Mouse (Mus musculus): Measurements from ENCODE around the gene Igsf3. TPM values are rescaled to one million over a fixed set of nuclear protein-coding genes. Genes with fewer than 3 reads are reported as not detected.

The Igsf3 gene
- polyA plus RNA-seq, 1 experiment from 2014 or later = 22.7 TPM

DNA sequence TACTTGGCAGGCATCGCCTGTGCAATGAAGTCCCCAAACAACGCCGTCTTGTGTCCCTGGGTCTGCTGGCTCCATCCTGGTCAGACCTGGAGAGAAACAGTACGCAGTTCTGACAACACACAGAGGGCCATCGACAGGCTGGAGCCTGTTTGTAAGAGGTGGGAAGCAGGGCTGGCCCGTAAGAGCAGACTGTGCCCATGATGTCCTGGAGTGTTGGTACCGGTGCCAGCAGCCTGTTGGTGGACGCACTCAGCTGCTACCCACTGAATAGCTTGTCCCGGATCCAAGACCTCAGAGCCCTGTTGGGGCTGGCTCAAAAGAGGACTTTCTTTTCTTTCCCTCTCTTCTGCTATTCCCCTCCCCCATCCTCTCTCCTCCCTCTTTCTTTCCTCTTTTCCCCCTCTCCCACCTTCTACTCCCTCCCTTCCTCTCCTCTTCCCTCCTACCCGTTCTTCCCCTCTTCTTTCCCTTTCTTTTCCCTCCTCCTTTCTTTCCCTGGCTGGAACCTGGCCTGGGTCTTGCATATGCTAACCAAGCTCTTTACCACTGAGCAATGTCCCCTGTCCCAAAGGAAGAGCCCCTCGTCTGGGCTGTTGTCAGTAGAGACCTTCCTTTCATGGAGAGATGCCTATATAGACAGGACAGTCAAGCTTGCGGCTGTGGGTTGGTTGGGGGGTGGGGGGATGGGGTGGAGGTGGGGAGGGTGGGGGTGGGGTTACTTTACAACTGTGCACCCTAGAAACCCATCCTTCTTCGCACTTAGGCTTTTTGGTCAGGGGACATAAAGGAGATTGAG is 27.9 kb downstream of the Igsf3 start:
- H3K36me3 ChIP-seq (ENCODE audit: control insufficient read depth, insufficient read depth, low read length) = no peaks in the 10 kb centered on the region
- H3K4me3 ChIP-seq (ENCODE audit: low read depth, low read length) = no peak overlapping the region
- H3K27ac ChIP-seq (ENCODE audit: low read depth, low read length) = no peak overlapping the region
- H3K4me1 ChIP-seq (ENCODE audit: control insufficient read depth, insufficient read depth, low read length) = peaks cover 26% of the 10 kb centered on the region
- H3K27me3 ChIP-seq (ENCODE audit: control insufficient read depth, insufficient read depth, low read length) = no peaks in the 10 kb centered on the region
- DNase-seq (ENCODE audit: low spot score) = no peak
- H3K9me3 ChIP-seq (ENCODE audit: control insufficient read depth, low read length) = no peaks in the 10 kb centered on the region
- H3K4me2 ChIP-seq (ENCODE audit: low read depth) = no peak overlapping the region
- WGBS = 65% methylated on average over 13 of the region's 13 CpGs
- ATAC-seq (ENCODE audit: insufficient read depth, low FRiP score, low TSS enrichment) = no peak
- no peak overlapping the region for H3K9ac ChIP-seq (ENCODE audit: low read length)

DNA sequence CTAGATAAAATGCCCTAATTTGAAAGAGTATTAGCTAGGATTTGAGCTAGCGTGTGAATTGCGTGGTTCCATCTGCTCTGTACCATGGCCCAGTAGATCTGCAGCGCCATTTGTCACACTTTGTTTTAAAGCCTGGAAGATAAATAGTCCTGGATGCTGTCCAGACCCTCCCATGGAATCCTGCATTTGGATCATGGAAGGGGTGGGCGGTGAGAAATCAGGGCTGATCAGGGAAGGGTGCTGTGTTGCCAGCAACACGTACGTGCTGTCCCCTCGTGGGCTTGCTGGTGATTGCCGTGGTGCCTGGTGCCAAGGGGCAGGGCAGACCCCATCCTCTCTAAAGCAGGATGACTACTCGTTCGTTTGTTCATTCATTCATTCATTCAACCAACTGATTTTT is 28.6 kb downstream of the Igsf3 start:
- H3K4me3 ChIP-seq (ENCODE audit: low read depth, low read length) = no peak overlapping the region
- H3K9ac ChIP-seq (ENCODE audit: low read length) = no peak overlapping the region
- H3K27me3 ChIP-seq (ENCODE audit: control insufficient read depth, insufficient read depth, low read length) = no peaks in the 10 kb centered on the region
- no peak overlapping the region for H3K4me2 ChIP-seq (ENCODE audit: low read depth)
- WGBS = 55% methylated on average over 10 of the region's 10 CpGs
- no peaks in the 10 kb centered on the region for H3K9me3 ChIP-seq (ENCODE audit: control insufficient read depth, low read length)
- H3K4me1 ChIP-seq (ENCODE audit: control insufficient read depth, insufficient read depth, low read length) = peaks cover 29% of the 10 kb centered on the region
- no peak for ATAC-seq (ENCODE audit: insufficient read depth, low FRiP score, low TSS enrichment)
- H3K36me3 ChIP-seq (ENCODE audit: control insufficient read depth, insufficient read depth, low read length) = no peaks in the 10 kb centered on the region
- DNase-seq (ENCODE audit: low spot score) = no peak
- H3K27ac ChIP-seq (ENCODE audit: low read depth, low read length) = no peak overlapping the region

- Histone ChIP-seq H3K9me3 (ENCODE audit: control insufficient read depth, low read length) (no peaks in the 10 kb centered on the region), H3K4me2 (ENCODE audit: low read depth) (no peak overlapping the region), H3K27me3 (ENCODE audit: control insufficient read depth, insufficient read depth, low read length) (no peaks in the 10 kb centered on the region), H3K27ac (ENCODE audit: low read depth, low read length) (no peak overlapping the region), H3K9ac (ENCODE audit: low read length) (no peak overlapping the region), H3K4me1 (ENCODE audit: control insufficient read depth, insufficient read depth, low read length) (peaks cover 30% of the 10 kb centered on the region), H3K4me3 (ENCODE audit: low read depth, low read length) (no peak overlapping the region), H3K36me3 (ENCODE audit: control insufficient read depth, insufficient read depth, low read length) (no peaks in the 10 kb centered on the region)
- DNase-seq (ENCODE audit: low spot score) = no peak
- ATAC-seq (ENCODE audit: insufficient read depth, low FRiP score, low TSS enrichment) = no peak
- 70% methylated on average over 3 of the region's 3 CpGs for WGBS
Observed at GRCm38 (mm10) chr3:101406097-101406496, 29.2 kb downstream of the Igsf3 start.

GRCm38 (mm10) chr3:101407568-101407967 is 30.7 kb downstream of the Igsf3 start:
- ATAC-seq (ENCODE audit: insufficient read depth, low FRiP score, low TSS enrichment) (no peak), DNase-seq (ENCODE audit: low spot score) (no peak)
- H3K27ac ChIP-seq (ENCODE audit: low read depth, low read length) = no peak overlapping the region
- no peaks in the 10 kb centered on the region for H3K27me3 ChIP-seq (ENCODE audit: control insufficient read depth, insufficient read depth, low read length)
- no peaks in the 10 kb centered on the region for H3K9me3 ChIP-seq (ENCODE audit: control insufficient read depth, low read length)
- 81% methylated on average over 8 of the region's 8 CpGs for WGBS
- no peak overlapping the region for H3K4me3 ChIP-seq (ENCODE audit: low read depth, low read length)
- H3K4me2 ChIP-seq (ENCODE audit: low read depth) = no peak overlapping the region
- no peaks in the 10 kb centered on the region for H3K36me3 ChIP-seq (ENCODE audit: control insufficient read depth, insufficient read depth, low read length)
- H3K9ac ChIP-seq (ENCODE audit: low read length) = no peak overlapping the region
- H3K4me1 ChIP-seq (ENCODE audit: control insufficient read depth, insufficient read depth, low read length) = peaks cover 22% of the 10 kb centered on the region

- ATAC-seq (ENCODE audit: insufficient read depth, low FRiP score, low TSS enrichment) (no peak), DNase-seq (ENCODE audit: low spot score) (no peak)
- Histone ChIP-seq H3K4me3 (ENCODE audit: low read depth, low read length) (no peak overlapping the region), H3K36me3 (ENCODE audit: control insufficient read depth, insufficient read depth, low read length) (no peaks in the 10 kb centered on the region), H3K9me3 (ENCODE audit: control insufficient read depth, low read length) (no peaks in the 10 kb centered on the region), H3K27ac (ENCODE audit: low read depth, low read length) (no peak overlapping the region), H3K27me3 (ENCODE audit: control insufficient read depth, insufficient read depth, low read length) (no peaks in the 10 kb centered on the region), H3K9ac (ENCODE audit: low read length) (no peak overlapping the region), H3K4me1 (ENCODE audit: control insufficient read depth, insufficient read depth, low read length) (peaks cover 21% of the 10 kb centered on the region), H3K4me2 (ENCODE audit: low read depth) (no peak overlapping the region)
- 56% methylated on average over 20 of the region's 20 CpGs for WGBS
Observed at GRCm38 (mm10) chr3:101408953-101409750, 32.3 kb downstream of the Igsf3 start.

- no peaks in the 10 kb centered on the region for H3K36me3 ChIP-seq (ENCODE audit: control insufficient read depth, insufficient read depth, low read length)
- no peak for ATAC-seq (ENCODE audit: insufficient read depth, low FRiP score, low TSS enrichment)
- H3K27ac ChIP-seq (ENCODE audit: low read depth, low read length) = no peak overlapping the region
- H3K4me3 ChIP-seq (ENCODE audit: low read depth, low read length) = no peak overlapping the region
- no peak overlapping the region for H3K4me2 ChIP-seq (ENCODE audit: low read depth)
- H3K4me1 ChIP-seq (ENCODE audit: control insufficient read depth, insufficient read depth, low read length) = peaks cover 16% of the 10 kb centered on the region
- H3K9me3 ChIP-seq (ENCODE audit: control insufficient read depth, low read length) = no peaks in the 10 kb centered on the region
- H3K27me3 ChIP-seq (ENCODE audit: control insufficient read depth, insufficient read depth, low read length) = no peaks in the 10 kb centered on the region
- no peak overlapping the region for H3K9ac ChIP-seq (ENCODE audit: low read length)
- DNase-seq (ENCODE audit: low spot score) = no peak
- WGBS = 23% methylated on average over 2 of the region's 2 CpGs
Observed at GRCm38 (mm10) chr3:101410202-101410601, 33.3 kb downstream of the Igsf3 start.

DNA sequence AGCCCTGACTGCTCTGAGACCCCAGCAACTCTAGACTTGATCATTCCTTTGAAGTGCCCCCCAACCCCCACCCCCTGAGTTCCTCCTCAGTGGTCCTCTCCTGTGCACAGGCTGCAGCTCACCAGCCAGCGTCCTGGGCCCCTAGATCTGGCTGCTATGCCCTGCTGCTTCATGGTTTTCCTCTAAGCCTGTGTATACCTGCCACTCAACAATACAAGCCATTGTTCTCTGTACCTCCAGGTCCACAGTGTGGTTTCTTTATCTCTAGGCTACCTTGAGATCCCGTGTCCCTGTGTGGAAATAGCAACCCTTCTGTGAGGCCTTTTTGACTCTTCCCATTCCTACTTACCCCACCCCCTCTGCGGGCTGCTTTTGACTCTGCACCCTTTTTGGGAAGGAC is 33.9 kb downstream of the Igsf3 start:
- Histone ChIP-seq H3K9ac (ENCODE audit: low read length) (no peak overlapping the region), H3K4me2 (ENCODE audit: low read depth) (no peak overlapping the region), H3K36me3 (ENCODE audit: control insufficient read depth, insufficient read depth, low read length) (no peaks in the 10 kb centered on the region), H3K27me3 (ENCODE audit: control insufficient read depth, insufficient read depth, low read length) (no peaks in the 10 kb centered on the region), H3K4me3 (ENCODE audit: low read depth, low read length) (no peak overlapping the region), H3K27ac (ENCODE audit: low read depth, low read length) (no peak overlapping the region), H3K4me1 (ENCODE audit: control insufficient read depth, insufficient read depth, low read length) (peaks cover 16% of the 10 kb centered on the region), H3K9me3 (ENCODE audit: control insufficient read depth, low read length) (no peaks in the 10 kb centered on the region)
- 44% methylated on average over 3 of the region's 3 CpGs for WGBS
- ATAC-seq (ENCODE audit: insufficient read depth, low FRiP score, low TSS enrichment) = no peak
- DNase-seq (ENCODE audit: low spot score) = no peak

GRCm38 (mm10) chr3:101411626-101412025 is 34.7 kb downstream of the Igsf3 start:
- Histone ChIP-seq H3K4me1 (ENCODE audit: control insufficient read depth, insufficient read depth, low read length) (peaks cover 16% of the 10 kb centered on the region), H3K27me3 (ENCODE audit: control insufficient read depth, insufficient read depth, low read length) (no peaks in the 10 kb centered on the region), H3K36me3 (ENCODE audit: control insufficient read depth, insufficient read depth, low read length) (no peaks in the 10 kb centered on the region), H3K9me3 (ENCODE audit: control insufficient read depth, low read length) (no peaks in the 10 kb centered on the region), H3K9ac (ENCODE audit: low read length) (no peak overlapping the region), H3K4me3 (ENCODE audit: low read depth, low read length) (no peak overlapping the region), H3K27ac (ENCODE audit: low read depth, low read length) (no peak overlapping the region), H3K4me2 (ENCODE audit: low read depth) (no peak overlapping the region)
- no peak for DNase-seq (ENCODE audit: low spot score)
- ATAC-seq (ENCODE audit: insufficient read depth, low FRiP score, low TSS enrichment) = no peak
- WGBS = 80% methylated on average over 3 of the region's 3 CpGs

GRCm38 (mm10) chr3:101412115-101412514 is 35.2 kb downstream of the Igsf3 start:
- DNase-seq (ENCODE audit: low spot score) (no peak), ATAC-seq (ENCODE audit: insufficient read depth, low FRiP score, low TSS enrichment) (no peak)
- Histone ChIP-seq H3K9ac (ENCODE audit: low read length) (no peak overlapping the region), H3K36me3 (ENCODE audit: control insufficient read depth, insufficient read depth, low read length) (no peaks in the 10 kb centered on the region), H3K4me2 (ENCODE audit: low read depth) (no peak overlapping the region), H3K4me1 (ENCODE audit: control insufficient read depth, insufficient read depth, low read length) (peaks cover 16% of the 10 kb centered on the region), H3K27ac (ENCODE audit: low read depth, low read length) (no peak overlapping the region), H3K4me3 (ENCODE audit: low read depth, low read length) (no peak overlapping the region), H3K9me3 (ENCODE audit: control insufficient read depth, low read length) (no peaks in the 10 kb centered on the region), H3K27me3 (ENCODE audit: control insufficient read depth, insufficient read depth, low read length) (no peaks in the 10 kb centered on the region)
- WGBS = 82% methylated on average over 6 of the region's 6 CpGs

Measured in neural tube, embryonic 11.5 days (tissue).